Mouse (Mus musculus) G1E (cell line): ENCODE measurements around the gene Gramd1b. TPM values are rescaled to one million over a fixed set of nuclear protein-coding genes. Genes with fewer than 3 reads are reported as not detected.

Experiments
- ATAC-seq: 2 replicates; pipeline ENCODE4 v1.8.0; 2016; ENCODE audit warnings: mild to moderate bottlenecking; ENCODE audit not compliant: insufficient number of reproducible peaks, poor library complexity, low FRiP score, severe bottlenecking; ENCODE audit errors: extremely low read depth
- DNase-seq: peaks from one replicate; pipeline ENCODE4 v3.0.0; 2012; ENCODE audit warnings: low spot score
- H3K27me3 ChIP-seq: 2 replicates; pipeline ENCODE4 v1.6.1; 2012; ENCODE audit warnings: mild to moderate bottlenecking, low read length, inconsistent platforms; ENCODE audit not compliant: insufficient read depth
- H3K36me3 ChIP-seq: replicated peaks from 2 replicates; pipeline ENCODE3; 2012; ENCODE audit warnings: mild to moderate bottlenecking, inconsistent platforms
- H3K4me1 ChIP-seq: 2 replicates; pipeline ENCODE4 v1.6.1; 2012; ENCODE audit warnings: low read depth, low read length, inconsistent platforms, mixed read lengths; ENCODE audit not compliant: insufficient read depth
- H3K4me3 ChIP-seq: 2 replicates; pipeline ENCODE4 v1.5.1; 2012; ENCODE audit warnings: low read depth, mild to moderate bottlenecking, inconsistent platforms, low read length, moderate library complexity, mixed read lengths
- H3K9me3 ChIP-seq: replicated peaks from 2 replicates; pipeline ENCODE4 v1.6.1; 2012; ENCODE audit warnings: inconsistent platforms
- CTCF ChIP-seq: IDR thresholded peaks from 2 replicates; pipeline ENCODE4 v1.5.1; 2012; ENCODE audit warnings: low read depth, low read length, inconsistent platforms, mixed read lengths
- GATA1 ChIP-seq: IDR thresholded peaks from 2 replicates; pipeline ENCODE4 v1.6.1; 2012; ENCODE audit warnings: borderline replicate concordance, low read length, inconsistent platforms, mixed read lengths
- GATA2 ChIP-seq: IDR thresholded peaks from 2 replicates; pipeline ENCODE4 v1.6.1; 2012; ENCODE audit warnings: low read depth, low read length, inconsistent platforms, borderline replicate concordance
- POLR2AphosphoS5 ChIP-seq: IDR thresholded peaks from 2 replicates; pipeline ENCODE4 v1.6.1; 2012; ENCODE audit warnings: low read depth, low read length, inconsistent platforms; ENCODE audit not compliant: insufficient replicate concordance
- TAL1 ChIP-seq: conservative IDR thresholded peaks from 2 replicates; pipeline ENCODE4 v1.6.1; 2012; ENCODE audit warnings: low read depth, low read length, inconsistent platforms, mixed read lengths
- polyA plus RNA-seq: library from polyadenylated mRNA; stranded (reverse); fragments of >175 nt; gene quantifications from 2 replicates; pipeline ENCODE4 v1.2.3, GENCODE M21; 2012
- total RNA-seq, 2 experiments: library from RNA; stranded (forward) in 1 of 2; stranded (reverse) in 1 of 2; fragments of 200-1000 nt in 1 of 2; fragments of >200 nt in 1 of 2; fragmentation: Nextera tagmentation in 1 of 2; gene quantifications; 2 replicates each; pipeline ENCODE4 v1.2.3; 2014 to 2017

Gene Gramd1b
- total and polyA plus RNA-seq, 3 experiments, result 1.3 to 2.1 TPM; not detected in 1

DNA sequence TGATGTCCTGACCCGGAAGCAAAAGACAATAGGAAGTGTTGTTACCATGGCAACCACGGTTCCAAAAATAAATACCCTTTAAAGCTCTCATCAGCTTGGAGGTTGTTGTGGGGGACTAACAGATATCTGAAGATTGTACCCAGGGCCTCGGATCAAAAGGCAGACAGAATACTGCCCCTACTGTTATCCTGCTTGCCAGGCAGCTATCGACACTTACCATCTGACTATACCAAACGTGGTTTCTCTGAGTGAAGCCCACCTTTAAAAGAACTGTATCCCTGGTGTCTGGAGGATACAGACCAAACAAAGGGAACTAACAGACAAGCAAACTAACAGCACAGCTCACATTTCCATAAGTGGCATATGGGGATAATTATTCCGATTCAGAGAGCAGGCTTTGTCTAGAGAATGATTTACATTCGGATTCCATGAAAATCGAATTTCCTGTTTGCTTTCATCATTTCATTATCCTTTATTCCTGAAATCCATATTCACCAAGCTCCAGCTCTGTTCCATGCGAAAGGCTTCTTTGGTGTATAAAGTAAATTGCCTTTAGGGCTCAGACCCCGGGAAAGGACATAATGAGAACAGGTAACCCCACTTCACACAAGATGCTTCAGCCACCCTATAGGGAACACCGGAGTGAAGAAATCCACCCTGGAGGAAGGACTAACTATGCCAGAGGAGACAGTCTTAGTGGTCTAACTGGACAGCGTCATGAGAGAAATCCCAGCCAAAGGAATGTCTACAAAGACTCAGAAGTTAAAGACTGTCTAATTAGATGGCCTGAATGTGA lies 92.3 kb downstream of the Gramd1b start:
- TF ChIP-seq CTCF (no peak), TAL1 (no peak), POLR2AphosphoS5 (no peak), GATA1 (no peak), GATA2 (no peak)
- peaks cover 2% of the 10 kb centered on the region; the same call in 1 of the 2 replicates for H3K9me3 ChIP-seq
- no peaks in the 10 kb centered on the region for H3K4me1 ChIP-seq
- DNase-seq (no peak), ATAC-seq (no peak)
- no peaks in the 10 kb centered on the region for H3K36me3 ChIP-seq
- H3K27me3 ChIP-seq, result no peaks in the 10 kb centered on the region
- no peak overlapping the region for H3K4me3 ChIP-seq

DNA sequence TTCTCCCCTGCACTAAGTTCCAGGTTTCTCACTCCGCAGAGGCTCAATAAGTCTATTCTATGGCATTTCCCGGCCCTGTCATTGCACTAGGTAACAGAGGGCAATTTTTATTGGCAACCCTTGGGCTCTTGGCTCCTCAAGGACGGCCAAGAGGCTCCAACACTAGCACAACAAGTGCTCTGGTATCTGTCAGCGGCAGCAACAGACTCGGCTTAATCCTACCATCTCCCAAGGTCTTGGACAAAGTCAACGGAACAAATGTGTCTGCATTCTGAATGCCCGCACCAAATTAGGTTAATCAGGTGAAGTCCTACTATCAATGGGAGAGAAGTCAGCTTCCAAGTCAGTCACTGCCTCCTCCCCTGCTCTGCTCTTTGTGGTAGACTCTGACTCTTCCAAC lies 93.3 kb downstream of the Gramd1b start:
- peaks cover 2% of the 10 kb centered on the region; the same call in 1 of the 2 replicates for H3K9me3 ChIP-seq
- no peaks in the 10 kb centered on the region for H3K27me3 ChIP-seq
- TF ChIP-seq CTCF (no peak), TAL1 (no peak), GATA1 (no peak), POLR2AphosphoS5 (no peak)
- no peak overlapping the region for H3K4me3 ChIP-seq
- H3K36me3 ChIP-seq, result no peaks in the 10 kb centered on the region
- no peaks in the 10 kb centered on the region for H3K4me1 ChIP-seq
- DNase-seq, result no peak
- no peak for ATAC-seq

DNA sequence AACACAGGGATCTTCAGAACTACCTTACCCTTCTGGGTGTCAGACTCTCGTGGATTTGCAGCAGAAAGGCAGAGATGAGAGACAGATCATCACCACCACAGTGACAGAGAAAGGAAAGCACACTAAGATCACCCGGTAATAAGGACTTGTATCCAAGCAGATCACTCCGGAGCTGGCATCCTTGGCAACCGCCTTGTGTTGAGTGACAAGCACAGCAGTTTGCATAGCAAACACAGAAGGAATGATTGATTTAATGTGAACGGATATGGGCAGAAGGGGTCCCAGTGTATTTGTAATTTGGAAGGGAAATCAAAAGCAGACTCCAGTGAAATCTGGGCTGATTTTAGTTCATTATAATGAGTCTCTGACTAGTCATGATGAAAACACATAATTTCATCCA lies 97.9 kb downstream of the Gramd1b start:
- H3K4me1 ChIP-seq, result no peaks in the 10 kb centered on the region
- ATAC-seq (no peak), DNase-seq (no peak)
- peaks cover 10% of the 10 kb centered on the region; the same call in 1 of the 2 replicates for H3K9me3 ChIP-seq
- TF ChIP-seq GATA2 (no peak), GATA1 (no peak), TAL1 (no peak), CTCF (no peak)
- no peak overlapping the region for H3K4me3 ChIP-seq
- no peaks in the 10 kb centered on the region for H3K36me3 ChIP-seq
- H3K27me3 ChIP-seq, result no peaks in the 10 kb centered on the region

DNA sequence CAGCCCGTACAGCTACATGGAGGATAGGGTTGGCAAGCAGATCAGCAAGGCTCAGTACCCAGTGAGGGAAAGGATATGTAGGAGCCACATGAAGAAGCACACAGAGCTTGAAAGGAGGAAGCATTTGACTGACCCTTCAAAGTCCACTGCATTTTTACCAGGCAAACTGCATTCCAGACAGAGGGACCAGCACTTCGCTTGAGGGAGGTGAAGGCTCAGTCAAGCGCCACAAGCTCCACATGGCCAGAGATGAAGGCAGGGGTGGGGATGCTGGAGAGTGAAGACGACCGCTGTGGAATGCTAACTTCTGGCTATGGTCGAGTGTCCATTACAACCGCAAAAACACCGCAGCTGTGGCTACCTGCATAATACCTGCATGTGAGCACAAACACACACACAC lies 100.2 kb downstream of the Gramd1b start:
- DNase-seq (no peak), ATAC-seq (no peak)
- no peaks in the 10 kb centered on the region for H3K36me3 ChIP-seq
- H3K4me1 ChIP-seq, result no peaks in the 10 kb centered on the region
- no peaks in the 10 kb centered on the region for H3K27me3 ChIP-seq
- no peak for TF ChIP-seq CTCF
- no peak for TF ChIP-seq TAL1
- TF ChIP-seq POLR2AphosphoS5, result no peak
- no peak for TF ChIP-seq GATA2
- no peak for TF ChIP-seq GATA1
- no peak overlapping the region for H3K4me3 ChIP-seq
- H3K9me3 ChIP-seq, result peaks cover 10% of the 10 kb centered on the region; the same call in 1 of the 2 replicates

DNA sequence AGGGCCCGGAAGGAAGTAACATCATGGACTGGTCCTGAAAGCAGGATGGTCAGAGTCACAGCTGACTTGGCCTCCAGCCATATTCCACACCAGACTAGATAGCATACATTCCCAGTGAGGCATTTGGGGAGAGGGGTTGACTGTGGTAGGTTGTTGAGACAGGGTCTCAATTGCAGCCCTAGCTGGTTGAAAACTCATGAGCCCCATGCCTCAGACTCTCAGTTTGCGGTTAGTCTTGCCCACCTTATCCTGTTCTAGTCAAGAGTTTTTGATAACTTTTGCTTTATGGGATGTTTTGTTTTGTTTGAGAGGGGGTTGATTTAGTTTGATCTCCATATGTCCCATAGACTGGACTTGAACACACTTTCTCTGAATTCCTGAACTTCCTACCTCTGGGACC lies 103.5 kb downstream of the Gramd1b start:
- Histone ChIP-seq H3K4me1 (no peaks in the 10 kb centered on the region), H3K27me3 (no peaks in the 10 kb centered on the region), H3K4me3 (no peak overlapping the region), H3K9me3 (peaks cover 9% of the 10 kb centered on the region), H3K36me3 (no peaks in the 10 kb centered on the region)
- no peak for TF ChIP-seq GATA1
- TF ChIP-seq POLR2AphosphoS5, result no peak
- no peak for TF ChIP-seq TAL1
- TF ChIP-seq CTCF, result no peak
- no peak for TF ChIP-seq GATA2
- ATAC-seq (no peak), DNase-seq (no peak)

DNA sequence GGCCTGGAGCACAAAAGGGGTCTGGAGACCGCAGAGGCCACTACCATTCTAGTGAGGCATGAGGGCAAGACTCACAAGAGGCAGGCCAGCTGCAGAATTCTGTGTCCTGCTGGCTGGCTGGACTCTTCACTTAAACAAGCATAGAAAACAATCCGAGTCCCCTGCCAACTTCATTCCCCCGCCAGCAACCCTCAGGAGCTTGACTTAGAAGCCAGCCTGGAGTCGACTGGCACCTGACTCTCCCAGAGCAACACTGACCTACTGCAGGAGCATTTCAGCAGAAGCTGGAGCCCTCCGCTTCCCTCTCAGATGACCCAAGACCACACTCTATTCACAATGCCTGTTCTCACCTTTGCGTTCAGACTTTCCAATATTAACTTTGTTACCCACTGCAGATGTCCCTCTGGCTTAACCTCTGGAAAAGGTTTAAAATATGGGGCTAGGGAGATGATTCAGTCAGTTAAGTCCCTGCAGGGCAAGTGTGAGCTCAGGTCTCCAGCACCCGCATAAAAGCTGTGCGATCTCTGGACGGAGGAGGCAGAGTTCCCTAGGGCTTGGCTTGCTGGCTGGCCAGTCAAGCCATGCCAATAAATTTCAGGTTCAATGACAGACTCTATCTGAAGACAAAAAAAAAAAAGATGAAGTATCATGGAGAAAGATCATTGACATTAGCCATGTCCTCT lies 104.8 kb downstream of the Gramd1b start:
- peaks cover 9% of the 10 kb centered on the region for H3K9me3 ChIP-seq
- H3K36me3 ChIP-seq, result no peaks in the 10 kb centered on the region
- ATAC-seq (no peak), DNase-seq (no peak)
- no peaks in the 10 kb centered on the region for H3K27me3 ChIP-seq
- H3K4me1 ChIP-seq, result no peaks in the 10 kb centered on the region
- no peak for TF ChIP-seq POLR2AphosphoS5
- TF ChIP-seq TAL1, result no peak
- no peak overlapping the region for H3K4me3 ChIP-seq
